Mouse (Mus musculus): ENCODE measurements at regions not wholly inside any gene's neighbourhood (a gene's known extent, or its start where the extent isn't known, plus 50 kb on each side); places are given as distances from the start of the nearest gene placed in this dataset.

DNA sequence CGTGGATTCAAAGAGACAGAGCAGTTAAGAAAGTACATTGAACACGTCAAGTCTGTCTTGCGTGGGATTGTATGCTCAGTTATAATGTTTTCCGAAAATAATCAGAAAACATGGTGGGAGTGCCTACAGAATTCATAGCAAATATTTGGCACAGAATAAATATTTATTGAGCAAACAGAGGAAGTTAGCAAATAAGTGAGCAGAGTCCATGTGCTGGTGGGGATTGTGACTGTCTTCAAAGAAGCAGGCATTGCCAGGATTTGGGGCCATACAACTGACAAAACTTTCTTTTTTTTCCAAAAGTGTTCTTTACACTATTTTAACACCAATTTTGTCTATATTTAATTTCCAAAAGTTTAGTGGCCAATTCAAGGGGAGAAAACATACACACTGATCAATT lies 1729.8 kb downstream of the AI429214 start:
- DNase-seq (ENCODE audit: low read depth) = no peak

DNA sequence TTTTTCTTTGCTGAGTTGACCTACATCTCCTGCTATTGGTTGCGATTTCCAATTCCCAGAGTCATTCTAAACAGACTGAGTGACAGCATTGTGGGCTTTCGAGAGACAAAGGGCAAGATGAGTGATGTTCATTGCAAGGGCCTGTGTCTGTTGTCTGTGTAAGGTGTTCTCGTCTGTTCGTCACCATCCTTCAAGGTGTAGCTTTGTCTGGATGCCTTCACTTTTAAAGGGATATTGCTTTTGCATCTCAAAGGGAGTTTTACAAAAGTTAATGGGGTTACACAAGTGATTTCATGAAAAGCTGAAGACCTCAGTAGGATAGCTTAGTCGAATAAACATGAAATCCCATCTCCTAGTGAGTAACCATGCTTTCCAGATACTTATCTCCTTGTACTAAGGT lies 1731.9 kb downstream of the AI429214 start:
- no peak for DNase-seq (ENCODE audit: low read depth)

DNA sequence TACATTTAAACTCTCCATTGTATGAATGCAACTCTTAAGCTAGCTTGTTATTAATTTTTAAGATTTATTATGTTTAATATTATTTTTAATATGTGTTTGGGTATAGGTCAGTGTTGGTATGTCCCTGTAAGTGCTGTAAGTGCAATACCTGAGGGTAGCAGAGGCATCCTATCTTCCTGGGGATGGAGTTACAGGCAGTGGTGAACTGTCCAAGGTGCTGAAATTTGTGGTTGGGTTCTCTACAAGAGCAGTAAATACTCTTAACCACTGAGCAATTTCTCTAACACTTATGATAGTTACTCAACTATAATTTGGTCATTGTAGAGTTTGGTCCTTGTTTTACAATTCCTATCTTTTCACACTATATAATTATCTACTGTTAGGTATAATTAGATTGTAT lies 1753.7 kb downstream of the AI429214 start:
- peak; percentile 52 for DNase-seq (ENCODE audit: low read depth)

DNA sequence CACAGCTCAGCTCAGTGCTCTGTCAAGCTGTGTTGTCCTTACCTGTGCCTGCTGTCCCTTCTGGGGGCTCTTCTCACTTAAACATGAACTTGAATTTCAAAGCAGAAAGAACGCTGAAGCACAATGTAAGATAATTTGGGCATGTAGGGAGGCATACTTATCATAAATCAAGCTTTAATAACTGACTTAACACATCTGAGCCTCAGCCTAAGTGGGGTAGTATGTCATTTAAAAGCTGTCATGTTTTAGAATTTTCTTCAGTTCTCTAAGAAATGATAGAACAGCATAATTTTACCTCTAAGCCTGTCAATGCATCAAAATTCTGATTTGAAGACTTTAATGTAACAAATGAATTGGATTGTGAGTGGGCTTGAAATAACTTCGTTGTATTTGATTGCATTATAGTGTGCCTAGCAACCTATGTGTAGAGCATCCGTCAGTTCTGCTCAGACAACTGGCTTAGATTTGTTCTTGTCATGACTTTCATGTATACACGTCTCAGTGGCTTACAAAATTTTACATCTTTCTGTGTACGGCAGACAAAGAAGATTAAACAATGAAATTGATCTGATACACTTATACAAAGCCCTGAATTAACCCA lies 1773.3 kb downstream of the AI429214 start:
- no peak for DNase-seq (ENCODE audit: low read depth)

DNA sequence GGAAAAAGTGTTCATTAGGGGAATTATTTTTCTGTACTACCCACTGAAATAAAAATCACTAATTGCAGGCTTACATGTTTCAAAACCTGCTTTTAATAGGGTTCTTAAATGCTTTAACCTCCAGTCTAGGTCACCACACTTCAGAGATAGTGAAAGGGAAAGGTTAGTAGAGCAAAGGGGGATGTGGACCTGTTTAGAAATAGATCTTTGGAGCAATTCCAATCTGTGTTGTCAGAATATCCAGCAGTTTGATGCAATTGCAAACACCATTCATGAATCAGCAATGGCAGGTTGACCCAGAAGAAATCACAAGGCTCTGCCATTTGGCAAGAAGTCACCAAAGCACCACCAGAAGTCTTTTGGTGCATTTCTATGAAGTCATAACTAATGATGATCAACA lies 1819.1 kb downstream of the AI429214 start:
- no peak for DNase-seq (ENCODE audit: low read depth)

DNA sequence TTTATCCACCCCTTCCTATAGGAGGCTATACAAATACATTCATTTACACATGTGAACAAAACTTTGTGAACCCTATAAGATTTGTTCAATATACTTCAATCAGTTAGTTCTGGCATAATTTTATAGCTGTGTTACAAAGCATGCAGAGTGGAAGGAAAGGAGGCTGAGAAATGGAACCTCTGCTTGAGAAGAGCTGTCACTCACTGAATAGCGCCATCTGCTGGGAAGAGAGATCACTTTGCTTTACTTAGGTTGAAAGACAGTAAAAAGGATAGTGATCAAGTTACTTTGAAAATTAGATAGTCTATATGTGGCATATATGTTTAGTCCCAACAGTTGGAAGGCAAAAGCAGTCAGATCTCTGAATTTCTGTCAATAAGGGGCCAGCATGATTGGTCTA lies 1824.8 kb downstream of the AI429214 start:
- peak; percentile 52 for DNase-seq (ENCODE audit: low read depth)

DNA sequence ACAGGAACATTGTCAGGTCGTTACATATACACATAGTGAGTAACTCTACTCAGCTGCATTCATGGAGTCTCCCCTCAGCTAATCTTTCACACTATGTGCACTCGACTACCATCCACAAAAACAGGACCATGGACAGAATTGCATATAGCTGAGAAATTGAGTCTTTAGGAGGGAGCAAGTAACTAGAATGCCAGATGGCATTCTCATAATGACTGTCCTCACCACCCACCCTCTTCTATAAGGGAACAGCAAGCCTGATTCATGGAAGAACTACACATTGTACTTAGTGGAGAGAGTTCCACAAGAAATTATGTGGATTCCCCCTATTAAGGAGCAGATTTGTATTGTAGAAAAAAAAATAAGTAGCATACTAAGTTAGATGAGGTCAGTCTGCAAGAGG lies 1813.4 kb upstream of the Adam24 start:
- no peak for DNase-seq (ENCODE audit: low read depth)

DNA sequence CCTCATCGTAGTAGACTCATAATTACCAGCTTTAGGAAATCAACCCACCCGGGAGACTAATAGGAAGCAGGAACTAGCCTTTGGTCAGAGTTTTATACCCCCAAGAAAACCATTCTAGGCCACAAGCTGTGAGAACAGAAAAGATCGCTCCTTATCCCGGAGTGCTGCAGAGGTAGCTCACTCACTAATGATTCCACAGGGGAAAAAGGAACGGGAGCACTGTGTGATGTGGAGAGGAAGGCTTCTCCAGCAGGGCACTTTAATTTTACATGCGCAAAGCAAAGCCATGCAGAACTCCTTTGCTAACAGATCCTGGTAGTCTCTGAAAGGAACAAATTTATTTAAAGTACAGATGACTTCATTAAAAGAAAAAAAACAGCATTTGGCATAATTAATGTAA lies 1807.5 kb upstream of the Adam24 start:
- DNase-seq (ENCODE audit: low read depth) = no peak
